Mouse (Mus musculus): ENCODE results near the gene Lmo4.

Gene Lmo4

DNA sequence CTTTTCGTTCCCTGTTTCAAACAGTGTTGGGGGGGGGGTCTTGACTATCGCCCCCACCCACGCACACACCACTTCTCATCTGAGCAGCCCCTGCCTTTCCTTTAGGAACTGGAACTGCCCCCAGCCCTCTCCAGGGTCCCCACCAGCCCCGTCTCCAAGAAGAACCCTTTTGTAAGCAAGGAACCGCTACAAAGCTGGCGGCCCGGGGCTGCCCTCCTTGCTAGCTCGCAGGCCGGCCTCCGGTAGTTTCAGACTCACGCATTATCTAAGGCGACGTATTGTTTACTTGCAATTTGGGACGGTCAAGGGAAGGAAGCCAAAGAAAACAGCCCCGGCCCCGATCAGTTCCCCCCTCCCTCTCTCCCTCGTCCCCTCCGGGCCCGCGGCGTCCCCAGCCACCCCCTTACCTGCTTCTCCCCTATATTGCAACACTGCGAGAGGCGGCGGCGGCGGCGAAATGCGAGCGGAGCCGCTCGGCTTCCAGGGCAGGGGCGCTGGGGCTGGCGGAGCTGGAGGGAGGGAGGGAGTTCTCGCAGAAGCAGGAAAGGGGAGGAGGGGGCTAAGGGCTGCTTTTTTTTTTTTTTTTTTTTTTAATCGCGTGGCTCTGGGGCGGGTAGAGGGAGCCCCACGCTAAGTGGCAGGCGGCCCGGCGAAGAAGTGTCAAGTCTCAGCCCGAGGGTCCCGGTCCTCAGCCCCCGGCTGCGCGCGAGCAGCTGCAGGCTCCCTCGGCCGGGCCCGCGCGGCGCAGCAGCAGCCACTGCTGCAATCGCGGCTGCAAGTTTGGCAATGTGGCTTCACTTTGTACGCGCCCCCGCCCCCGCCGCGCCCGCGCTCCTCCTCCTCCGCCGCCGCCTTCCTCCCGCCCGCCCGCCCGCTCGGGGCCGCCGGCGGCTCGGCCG is at the start of gene Lmo4:
Lmo4 (minus strand) TSS at position 808 of the 899 bp plus-strand sequence.
- DNase-seq (ENCODE audit: low read depth, low spot score) = peak; percentile 24

- no peak for DNase-seq (ENCODE audit: low read depth, low spot score)
Observed at GRCm38 (mm10) chr3:144254281-144254680, 49.3 kb upstream of the Lmo4 start.

- no peak for DNase-seq (ENCODE audit: low read depth, low spot score)
Observed at GRCm38 (mm10) chr3:144253018-144253417, 48.0 kb upstream of the Lmo4 start.

GRCm38 (mm10) chr3:144252109-144252508 is 47.1 kb upstream of the Lmo4 start:
- DNase-seq (ENCODE audit: low read depth, low spot score) = no peak

- peak; percentile 51 for DNase-seq (ENCODE audit: low read depth, low spot score)
Observed at GRCm38 (mm10) chr3:144242025-144242673, 37.1 kb upstream of the Lmo4 start.

DNA sequence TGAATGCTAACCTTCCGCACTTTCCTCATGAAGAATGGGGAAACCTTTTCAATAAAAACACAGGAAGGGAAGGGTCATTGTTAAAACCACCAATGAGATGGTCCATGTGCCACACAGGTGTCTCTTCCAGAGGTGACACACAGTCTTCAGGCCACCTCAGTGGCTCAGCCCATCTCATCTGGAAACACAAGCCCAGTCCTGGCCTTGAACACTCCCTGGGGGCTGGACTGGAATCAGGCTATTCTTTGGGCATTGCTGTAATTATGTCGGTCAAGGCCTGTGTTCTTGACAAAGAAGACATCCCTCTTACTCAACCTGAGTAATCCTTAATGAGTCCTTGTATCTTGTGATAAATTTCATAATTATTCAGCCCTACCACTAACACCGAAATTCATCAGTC is 36.1 kb upstream of the Lmo4 start:
- no peak for DNase-seq (ENCODE audit: low read depth, low spot score)

DNA sequence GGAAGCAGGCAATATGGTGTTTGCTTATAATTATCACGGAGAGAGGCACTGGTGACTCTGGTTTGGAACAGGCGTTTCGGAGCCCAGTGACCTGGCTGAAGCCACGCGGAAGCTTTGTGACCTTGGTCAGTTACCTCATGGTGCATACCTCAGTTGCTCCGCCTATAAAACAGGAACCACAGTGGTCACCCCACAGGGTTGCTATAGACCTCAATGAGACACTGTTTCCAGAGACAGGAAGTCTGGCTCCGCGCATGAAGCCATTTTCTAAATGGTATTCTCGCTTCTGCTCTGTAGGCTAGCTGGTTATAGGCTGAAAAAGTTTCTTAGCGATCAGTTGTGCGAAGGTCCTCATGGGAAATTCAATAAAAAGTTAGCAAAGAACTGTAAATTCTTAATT is 33.5 kb upstream of the Lmo4 start:
- no peak for DNase-seq (ENCODE audit: low read depth, low spot score)

DNA sequence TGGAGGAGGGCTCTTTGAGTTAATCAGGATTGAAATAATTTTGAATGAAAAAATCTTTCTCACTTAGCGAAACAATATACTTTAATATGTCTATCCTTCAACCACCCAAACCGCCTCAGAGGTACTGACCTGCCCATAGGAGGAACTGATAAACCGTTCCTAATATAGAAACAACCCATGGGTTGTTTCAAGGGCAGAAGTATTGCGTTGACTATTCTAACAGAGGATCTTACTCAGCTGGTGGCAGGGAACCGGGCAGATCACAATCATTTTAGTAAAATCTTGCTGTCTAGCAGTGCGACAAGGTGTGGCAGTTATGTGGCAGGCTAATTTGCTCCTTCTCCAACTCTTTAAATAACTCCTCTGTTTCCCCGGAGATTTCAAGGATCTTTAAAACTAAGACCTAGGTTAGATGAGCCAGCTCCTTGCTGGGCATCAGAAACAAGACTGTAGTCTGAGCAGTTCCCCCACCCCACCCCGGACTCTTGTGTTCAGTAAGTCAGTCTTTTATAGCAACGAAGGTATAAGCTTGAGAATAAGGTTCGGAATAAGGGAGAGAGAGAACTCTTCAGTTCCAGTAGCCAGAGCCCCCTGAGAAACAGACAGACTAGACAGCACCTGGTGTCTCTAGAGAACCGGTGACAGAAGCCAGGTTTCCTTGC is 27.5 kb upstream of the Lmo4 start:
- no peak for DNase-seq (ENCODE audit: low read depth, low spot score)

- DNase-seq (ENCODE audit: low read depth, low spot score) = no peak
Observed at GRCm38 (mm10) chr3:144231931-144232330, 26.9 kb upstream of the Lmo4 start.

DNA sequence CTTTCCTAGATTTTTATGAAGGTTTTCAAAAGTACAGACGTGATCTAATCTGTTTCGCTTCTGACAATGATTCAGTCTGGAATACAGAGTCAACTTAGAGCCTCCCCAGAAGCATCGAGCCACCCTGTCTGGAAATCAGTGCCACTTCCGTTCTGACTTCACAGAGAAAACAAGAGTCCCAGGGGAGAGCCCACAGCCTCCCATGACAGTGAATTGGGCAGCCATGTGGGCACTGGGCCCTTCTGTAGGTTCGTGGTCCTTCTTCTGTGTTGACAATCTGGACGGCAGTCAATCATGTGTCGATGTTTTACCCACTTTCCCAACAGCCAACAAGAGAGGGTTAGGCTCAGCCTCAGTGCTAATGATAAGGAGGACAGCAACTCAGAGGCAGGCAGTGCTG is 26.4 kb upstream of the Lmo4 start:
- DNase-seq (ENCODE audit: low read depth, low spot score) = no peak

- no peak for DNase-seq (ENCODE audit: low read depth, low spot score)
Observed at GRCm38 (mm10) chr3:144230016-144230415, 25.0 kb upstream of the Lmo4 start.

DNA sequence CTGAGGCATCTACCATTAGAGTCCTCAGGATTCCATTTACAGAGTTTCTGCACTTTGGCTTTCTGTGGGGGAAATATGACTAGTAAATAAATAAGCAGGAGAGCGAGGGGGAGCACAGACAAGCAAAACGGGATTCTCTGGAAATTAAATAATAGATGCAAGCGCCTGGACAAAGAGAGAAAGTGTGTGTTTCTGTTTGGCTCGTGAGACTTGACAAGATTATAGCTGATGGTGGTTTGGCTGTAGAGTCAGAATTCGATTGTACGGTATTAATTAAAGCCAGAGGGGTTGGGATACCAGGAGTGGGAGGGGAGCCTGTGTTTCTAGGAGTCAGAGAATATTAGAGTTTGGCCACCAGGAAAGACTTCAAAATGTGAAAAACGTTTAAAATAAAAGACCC is 24.3 kb upstream of the Lmo4 start:
- no peak for DNase-seq (ENCODE audit: low read depth, low spot score)

- no peak for DNase-seq (ENCODE audit: low read depth, low spot score)
Observed at GRCm38 (mm10) chr3:144225456-144226240, 20.6 kb upstream of the Lmo4 start.

DNA sequence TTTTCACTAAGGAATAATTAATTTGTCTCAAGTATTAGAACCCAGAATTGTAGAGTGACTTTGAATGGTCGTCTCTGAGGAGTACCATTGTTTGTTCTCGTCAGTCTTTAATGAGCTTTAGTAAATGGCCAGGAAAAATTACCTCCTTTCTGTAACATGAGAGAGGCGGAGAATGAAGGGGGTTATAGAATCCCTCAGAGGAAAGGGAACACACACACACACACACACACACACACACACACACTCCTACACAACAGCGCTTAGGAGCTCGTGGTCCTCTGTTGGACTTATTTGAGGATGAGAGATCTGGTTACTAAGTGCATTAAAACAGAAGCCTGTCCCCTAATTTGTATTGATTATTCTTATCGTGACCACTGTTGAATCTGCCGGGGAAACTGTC is 19.6 kb upstream of the Lmo4 start:
- no peak for DNase-seq (ENCODE audit: low read depth, low spot score)

- DNase-seq (ENCODE audit: low read depth, low spot score) = no peak
Observed at GRCm38 (mm10) chr3:144223377-144224105, 18.5 kb upstream of the Lmo4 start.

DNA sequence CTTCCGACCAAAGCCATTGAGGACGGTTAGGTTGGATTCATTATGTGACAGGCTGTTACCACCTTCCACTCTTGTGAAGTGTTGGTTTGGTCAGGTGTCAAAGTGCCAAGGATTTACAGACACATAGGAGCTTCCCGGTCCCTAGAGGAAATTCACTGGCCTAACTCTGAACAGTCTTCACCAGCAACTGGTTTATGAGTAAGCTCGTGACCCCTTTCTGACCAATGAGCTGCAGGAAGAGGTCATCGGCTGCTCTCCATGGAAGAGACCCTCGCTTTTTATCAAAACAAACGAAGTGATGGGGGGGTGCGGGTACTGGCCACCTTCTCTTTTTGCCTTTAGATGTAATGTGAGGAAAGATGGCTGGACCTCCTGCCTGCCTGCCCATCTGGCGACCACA is 17.4 kb upstream of the Lmo4 start:
- no peak for DNase-seq (ENCODE audit: low read depth, low spot score)

DNA sequence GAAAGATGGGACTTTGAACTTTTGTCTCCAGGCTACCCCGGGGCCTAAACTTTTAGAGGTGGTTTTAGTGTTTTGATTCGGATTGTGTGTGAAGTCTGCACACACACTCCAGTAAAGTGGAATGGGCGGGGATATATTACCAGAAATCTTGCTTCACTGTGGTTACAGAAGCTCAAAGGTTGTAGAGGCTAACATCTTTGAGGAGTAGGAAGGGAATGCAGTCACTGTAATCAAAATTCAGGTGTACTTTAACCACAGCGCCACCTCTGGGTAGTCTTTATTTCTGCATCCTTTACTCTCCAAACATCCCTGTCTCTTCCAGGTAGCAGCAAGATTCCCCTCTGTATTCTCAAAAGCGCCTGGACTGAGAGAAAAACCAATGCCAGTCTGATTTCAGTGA is 2.5 kb upstream of the Lmo4 start:
- peak; percentile 28 for DNase-seq (ENCODE audit: low read depth, low spot score)

DNA sequence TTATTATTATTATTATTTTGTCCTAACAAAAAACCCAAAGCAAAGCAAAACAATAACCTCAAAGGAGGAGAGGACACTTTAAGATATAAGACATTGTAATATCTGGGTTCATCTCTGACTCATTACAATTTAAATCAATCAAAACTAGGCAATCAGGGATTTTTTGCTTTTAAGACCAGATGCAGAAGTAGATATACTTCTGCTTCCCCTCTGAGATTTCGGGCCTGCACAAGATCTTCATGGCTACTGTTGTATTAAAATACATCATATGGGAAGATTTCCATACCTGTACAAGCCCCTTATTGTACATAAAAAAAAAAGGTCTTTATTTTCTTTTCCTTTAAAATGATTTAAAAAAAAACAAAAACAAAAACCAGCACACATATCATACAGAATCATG is 1.9 kb upstream of the Lmo4 start:
- no peak for DNase-seq (ENCODE audit: low read depth, low spot score)

DNA sequence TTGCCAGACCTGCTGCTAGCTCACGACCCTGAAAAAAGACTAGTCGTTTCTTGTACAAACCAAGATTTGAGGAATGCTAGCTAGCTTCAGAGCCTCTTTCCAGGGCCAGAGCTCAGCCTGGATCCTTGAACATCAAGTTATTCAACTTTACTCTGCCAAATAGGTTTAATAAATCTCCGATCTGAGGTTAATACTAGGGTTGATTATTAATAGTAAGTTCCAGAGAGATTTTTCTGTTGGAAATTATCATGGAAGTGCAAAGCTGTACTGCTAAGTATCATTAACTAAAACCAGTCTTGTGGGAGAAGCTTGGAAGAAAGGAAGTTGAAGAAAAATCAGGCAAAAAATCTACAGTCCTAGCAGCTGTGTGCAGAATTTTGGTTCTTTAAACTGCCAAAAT is 1.2 kb upstream of the Lmo4 start:
- no peak for DNase-seq (ENCODE audit: low read depth, low spot score)

GRCm38 (mm10) chr3:144205351-144206153 is 532 bp upstream of the Lmo4 start:
- DNase-seq (ENCODE audit: low read depth, low spot score) = peak; percentile 86

Measured in retina, postnatal 7 days (tissue).